Mouse (Mus musculus) forebrain, embryonic 11.5 days (tissue): ENCODE measurements around the gene F13b. TPM values are rescaled to one million over a fixed set of nuclear protein-coding genes. Genes with fewer than 3 reads are reported as not detected.
A peak's percentile ranks its signal among the peaks of the same experiment; 100 is the strongest.

Source experiments
- ATAC-seq: fragments of 200-750 bp; cut with Nextera tagmentation; replicated peaks from 2 replicates; pipeline ENCODE4 v1.8.0; 2017; ENCODE audit warnings: moderate TSS enrichment; ENCODE audit not compliant: low FRiP score
- DNase-seq: peaks from one replicate; pipeline ENCODE4 v3.0.0-alpha.2; 2017; ENCODE audit warnings: low spot score
- H3K27ac ChIP-seq: fragments of 300-500 bp; sonication (generic); 2 replicates; pipeline ENCODE4 v1.5.1; 2014; ENCODE audit warnings: low read depth, low read length
- H3K27me3 ChIP-seq: fragments of 300-500 bp; sonication (generic); 2 replicates; pipeline ENCODE4 v1.6.1; 2014; ENCODE audit warnings: mild to moderate bottlenecking, low read length, mixed read lengths; ENCODE audit not compliant: control insufficient read depth, insufficient read depth
- H3K36me3 ChIP-seq: fragments of 300-500 bp; sonication (generic); 2 replicates; pipeline ENCODE4 v1.6.1; 2014; ENCODE audit warnings: mild to moderate bottlenecking, low read length, moderate library complexity, mixed read lengths; ENCODE audit not compliant: control insufficient read depth, insufficient read depth
- H3K4me1 ChIP-seq: fragments of 300-500 bp; sonication (generic); replicated peaks from 2 replicates; pipeline ENCODE4 v1.6.1; 2014; ENCODE audit warnings: low read length, mixed read lengths; ENCODE audit not compliant: control insufficient read depth, insufficient read depth
- H3K4me2 ChIP-seq: fragments of 300-500 bp; sonication (generic); 2 replicates; pipeline ENCODE4 v1.6.1; 2014; ENCODE audit warnings: low read depth, mild to moderate bottlenecking, low read length, moderate library complexity, mixed read lengths; ENCODE audit not compliant: severe bottlenecking
- H3K4me3 ChIP-seq: fragments of 300-500 bp; sonication (generic); 2 replicates; pipeline ENCODE4 v1.5.1; 2014; ENCODE audit warnings: low read depth, low read length
- H3K9ac ChIP-seq: fragments of 300-500 bp; sonication (generic); 2 replicates; pipeline ENCODE4 v1.6.1; 2014; ENCODE audit warnings: low read length
- H3K9me3 ChIP-seq: fragments of 300-500 bp; sonication (generic); 2 replicates; pipeline ENCODE4 v1.6.1; 2016; ENCODE audit warnings: low read length, mixed read lengths; ENCODE audit not compliant: control insufficient read depth
- WGBS: fragments of 180-500 bp; shearing (Covaris S2); extraction: QIAGEN DNeasy Blood & Tissue Kit; methylation state at CpG from one replicate; pipeline ENCODE4 v1.1.7; 2014; 5-methylcytosine and 5-hydroxymethylcytosine counted together
- polyA plus RNA-seq: library from polyadenylated mRNA; unstranded; fragments of >200 nt; fragmentation: Nextera tagmentation; extraction: Ambion mirVana; gene quantifications from 2 replicates; pipeline ENCODE4 v1.2.1, GENCODE M21; 2014

The F13b gene
- polyA plus RNA-seq = not detected in 2 replicates

GRCm38 (mm10) chr1:139501258-139501752 lies at the start of gene F13b:
Gene F13b (plus strand): TSS chr1:139501702.
- H3K36me3 ChIP-seq = no peaks in the 10 kb centered on the region; the same call in 1 of the 2 replicates
- WGBS = 89% methylated on average over 3 of the region's 3 CpGs
- no peak within 1 kb of the TSS for H3K27ac ChIP-seq
- no peak within 1 kb of the TSS for H3K4me2 ChIP-seq
- no peaks in the 10 kb centered on the region for H3K9me3 ChIP-seq
- no peak within 1 kb of the TSS for H3K4me3 ChIP-seq
- no peaks in the 10 kb centered on the region for H3K27me3 ChIP-seq
- no peaks in the 10 kb centered on the region for H3K4me1 ChIP-seq
- DNase-seq (no peak), ATAC-seq (no peak)
- no peak within 1 kb of the TSS for H3K9ac ChIP-seq

GRCm38 (mm10) chr1:139454340-139455225 lies 46.9 kb upstream of the F13b start, which contains the start of gene Aspm:
Gene Aspm (plus strand): TSS chr1:139454772.
- Histone ChIP-seq H3K4me1 (peaks cover 5% of the 10 kb centered on the region; the same call in 1 of the 2 replicates), H3K27me3 (no peaks in the 10 kb centered on the region), H3K9me3 (no peaks in the 10 kb centered on the region), H3K9ac (peak within 1 kb of the TSS; percentile 74), H3K4me3 (peak within 1 kb of the TSS; percentile 85), H3K27ac (peak within 1 kb of the TSS; percentile 57), H3K4me2 (peak within 1 kb of the TSS; percentile 68), H3K36me3 (peaks cover 6% of the 10 kb centered on the region; the same call in 1 of the 2 replicates)
- under 1% methylated on average over 65 of the region's 65 CpGs for WGBS
- DNase-seq (peak; percentile 92), ATAC-seq (peak; percentile 98)

GRCm38 (mm10) chr1:139455226-139455869 lies 46.2 kb upstream of the F13b start:
- DNase-seq (peak; percentile 61), ATAC-seq (peak; percentile 58)
- H3K27ac ChIP-seq = no peak overlapping the region; the same call in 1 of the 2 replicates

GRCm38 (mm10) chr1:139460807-139461206 lies 40.7 kb upstream of the F13b start:
- ATAC-seq = no peak
- Histone ChIP-seq H3K27me3 (no peaks in the 10 kb centered on the region), H3K4me2 (no peak overlapping the region), H3K9me3 (no peaks in the 10 kb centered on the region), H3K9ac (no peak overlapping the region), H3K27ac (no peak overlapping the region), H3K4me1 (peaks cover 5% of the 10 kb centered on the region; the same call in 1 of the 2 replicates), H3K36me3 (peaks cover 9% of the 10 kb centered on the region; the same call in 1 of the 2 replicates), H3K4me3 (no peak overlapping the region)
- DNase-seq = no peak
- 88% methylated on average over 5 of the region's 5 CpGs for WGBS

More at GRCm38 (mm10) chr1:139455226-139455869, 46.2 kb upstream of the F13b start:
- H3K4me2 ChIP-seq = peak overlapping the region; percentile 51
- no peaks in the 10 kb centered on the region for H3K27me3 ChIP-seq
- WGBS = 2% methylated on average over 17 of the region's 17 CpGs
- peak overlapping the region; percentile 85 for H3K4me3 ChIP-seq
- peaks cover 5% of the 10 kb centered on the region; the same call in 1 of the 2 replicates for H3K4me1 ChIP-seq
- peaks cover 6% of the 10 kb centered on the region; the same call in 1 of the 2 replicates for H3K36me3 ChIP-seq
- peak overlapping the region; percentile 74 for H3K9ac ChIP-seq
- no peaks in the 10 kb centered on the region for H3K9me3 ChIP-seq

- ATAC-seq (peak; percentile 21; the same call in 1 of the 2 replicates), DNase-seq (no peak)
- 94% methylated on average over 11 of the region's 11 CpGs for WGBS
- Histone ChIP-seq H3K9ac (no peak overlapping the region), H3K27ac (no peak overlapping the region), H3K9me3 (no peaks in the 10 kb centered on the region), H3K4me1 (no peaks in the 10 kb centered on the region), H3K36me3 (peaks cover 6% of the 10 kb centered on the region; the same call in 1 of the 2 replicates), H3K4me3 (no peak overlapping the region), H3K27me3 (no peaks in the 10 kb centered on the region), H3K4me2 (no peak overlapping the region)
These were observed 35.6 kb upstream of the F13b start for GRCm38 (mm10) chr1:139465936-139466335.

GRCm38 (mm10) chr1:139478898-139479297 lies 22.6 kb upstream of the F13b start:
- Histone ChIP-seq H3K27me3 (no peaks in the 10 kb centered on the region), H3K27ac (no peak overlapping the region), H3K9ac (no peak overlapping the region), H3K4me1 (no peaks in the 10 kb centered on the region), H3K36me3 (peaks cover 17% of the 10 kb centered on the region), H3K9me3 (no peaks in the 10 kb centered on the region), H3K4me3 (no peak overlapping the region), H3K4me2 (no peak overlapping the region)
- 91% methylated on average over 11 of the region's 11 CpGs for WGBS
- DNase-seq (no peak), ATAC-seq (no peak)

- DNase-seq (no peak), ATAC-seq (no peak)
- H3K9ac ChIP-seq = no peak overlapping the region
- no peaks in the 10 kb centered on the region for H3K9me3 ChIP-seq
- no peaks in the 10 kb centered on the region for H3K4me1 ChIP-seq
- 92% methylated on average over 8 of the region's 8 CpGs for WGBS
- no peak overlapping the region for H3K4me3 ChIP-seq
- no peak overlapping the region for H3K27ac ChIP-seq
- peaks cover 16% of the 10 kb centered on the region; the same call in 1 of the 2 replicates for H3K36me3 ChIP-seq
- H3K4me2 ChIP-seq = no peak overlapping the region
- H3K27me3 ChIP-seq = no peaks in the 10 kb centered on the region
These were observed 21.3 kb upstream of the F13b start for GRCm38 (mm10) chr1:139480246-139480645.

GRCm38 (mm10) chr1:139481146-139481545 lies 20.4 kb upstream of the F13b start:
- H3K36me3 ChIP-seq = peaks cover 16% of the 10 kb centered on the region; the same call in 1 of the 2 replicates
- H3K27ac ChIP-seq = no peak overlapping the region
- no peak overlapping the region for H3K4me2 ChIP-seq
- no peaks in the 10 kb centered on the region for H3K4me1 ChIP-seq
- ATAC-seq (no peak), DNase-seq (no peak)
- WGBS = 92% methylated on average over 4 of the region's 4 CpGs
- H3K27me3 ChIP-seq = no peaks in the 10 kb centered on the region
- H3K4me3 ChIP-seq = no peak overlapping the region
- H3K9ac ChIP-seq = no peak overlapping the region
- no peaks in the 10 kb centered on the region for H3K9me3 ChIP-seq
